Mouse (Mus musculus) bone marrow macrophage, adult 2 months (primary cell): Measurements from ENCODE around the gene Osbpl2.

ENCODE experiments used
- CTCF ChIP-seq: IDR thresholded peaks from 2 replicates; pipeline ENCODE4 v1.5.1; 2012; ENCODE audit warnings: low read depth, mild to moderate bottlenecking, low read length, moderate library complexity
- POLR2A ChIP-seq: IDR thresholded peaks from 2 replicates; pipeline ENCODE4 v1.6.1; 2012; ENCODE audit warnings: mild to moderate bottlenecking, low read depth, low read length, borderline replicate concordance

GRCm38 (mm10) chr2:180133911-180134310 is 14.8 kb downstream of the Osbpl2 start:
- TF ChIP-seq CTCF (no peak), POLR2A (no peak)
